Mouse (Mus musculus) urinary bladder, postnatal 36 days (tissue): ENCODE data around the gene Iqcg.

ENCODE experiments used
- DNase-seq, 2 experiments: peaks; one replicate each; pipeline ENCODE4 v3.0.0; 2022; ENCODE audit warnings: low spot score in 2 of 2, mixed read lengths in 1 of 2

Iqcg gene

DNA sequence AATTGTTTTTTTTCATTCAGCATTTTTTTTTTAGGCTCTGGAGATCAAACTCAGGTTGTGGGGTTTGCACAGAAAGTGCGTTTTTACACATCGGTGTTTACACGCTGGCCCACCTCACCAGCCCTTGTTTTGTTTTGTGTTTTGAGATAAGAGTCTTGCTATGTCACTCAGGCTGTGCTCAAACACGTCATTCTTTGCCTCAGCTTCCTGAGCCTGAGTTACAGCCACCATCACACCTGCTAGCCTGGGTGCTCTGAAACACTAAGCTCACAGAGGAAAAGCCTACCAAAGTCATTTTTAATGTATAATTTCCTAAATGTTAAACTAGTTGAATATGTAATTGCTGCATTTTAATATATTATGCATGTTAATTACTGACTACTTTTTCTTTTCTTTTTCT, 74.6 kb downstream of the Iqcg start:
- no peak for DNase-seq

- DNase-seq: no peak
These were observed 75.8 kb downstream of the Iqcg start for GRCm38 (mm10) chr16:32980227-32980626.

- no peak for DNase-seq
These were observed 83.0 kb downstream of the Iqcg start for GRCm38 (mm10) chr16:32973047-32973446.

DNA sequence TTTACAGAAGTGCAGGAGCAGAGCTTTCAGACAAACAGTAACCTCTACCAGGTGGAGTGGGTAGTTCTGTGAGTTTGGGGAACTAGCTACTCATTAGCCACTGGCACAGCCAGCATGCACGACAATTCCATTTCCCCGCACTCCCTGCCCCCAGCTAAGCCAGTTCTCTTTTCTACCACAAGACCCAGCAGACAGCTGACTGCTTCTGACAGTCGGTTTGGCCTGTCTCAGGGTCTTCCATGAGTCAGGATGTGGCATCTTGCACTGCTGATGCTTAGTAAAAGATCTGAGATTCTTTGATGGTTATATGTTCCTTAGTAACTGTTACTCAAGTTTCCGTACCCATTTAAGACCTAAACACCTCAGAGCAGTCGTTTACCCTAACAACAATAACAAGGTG, 83.5 kb downstream of the Iqcg start:
- no peak for DNase-seq
